Mouse (Mus musculus) brain, adult 2 months (tissue): ENCODE measurements around the gene Srarp.

Source experiments
- DNase-seq: peaks from one replicate; pipeline ENCODE4 v3.0.0; 2011; ENCODE audit warnings: low read depth, low spot score

Srarp gene

DNA sequence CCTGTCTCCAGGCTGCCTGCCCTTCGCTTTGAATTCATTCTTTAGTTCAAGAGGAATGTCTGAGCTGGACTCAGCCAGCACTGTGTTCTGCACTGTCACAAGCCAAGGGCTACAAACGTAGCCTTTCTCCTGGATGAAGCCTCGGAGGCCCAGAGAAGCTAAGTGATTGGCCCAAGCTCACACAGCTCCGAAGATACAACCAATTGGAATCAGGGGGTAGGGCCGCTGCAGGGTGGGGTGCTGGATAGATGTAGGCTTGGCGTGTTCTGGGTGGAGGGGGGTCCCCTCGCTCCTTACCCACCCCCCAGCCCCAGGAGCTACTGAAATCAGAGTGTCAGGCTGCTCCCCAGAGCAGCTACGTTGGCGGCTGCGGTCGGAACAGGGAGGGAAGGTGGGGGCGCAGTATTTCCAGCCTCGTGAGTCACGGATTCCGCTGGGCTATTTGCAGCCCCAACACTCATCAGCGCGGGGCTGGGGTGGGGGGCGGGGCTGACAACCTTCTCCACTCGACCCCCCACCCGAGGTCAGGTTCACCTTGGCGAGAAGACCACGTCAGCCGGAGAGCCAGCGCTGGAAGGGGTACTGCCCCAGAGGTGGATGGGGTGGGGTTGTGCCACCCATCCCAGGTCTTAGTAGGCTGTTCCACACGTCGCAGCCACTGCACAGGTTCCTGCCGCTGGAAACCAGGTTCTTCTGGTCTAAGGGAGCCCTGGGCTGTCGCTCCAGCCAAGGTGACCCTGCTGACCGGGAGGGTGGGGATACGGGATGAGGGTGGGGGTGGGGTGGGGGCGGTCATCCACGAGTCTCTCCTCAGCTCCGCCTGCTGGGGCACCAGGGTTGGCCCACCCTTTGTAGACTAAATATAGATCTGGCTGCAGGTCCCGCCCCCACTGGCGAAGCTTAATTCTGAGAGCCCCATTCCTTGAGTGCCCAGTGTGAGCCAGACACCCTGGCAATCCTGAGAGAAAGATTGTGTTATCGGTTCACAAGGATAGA lies 10.1 kb downstream of the Srarp start:
- peak; percentile 93 for DNase-seq

DNA sequence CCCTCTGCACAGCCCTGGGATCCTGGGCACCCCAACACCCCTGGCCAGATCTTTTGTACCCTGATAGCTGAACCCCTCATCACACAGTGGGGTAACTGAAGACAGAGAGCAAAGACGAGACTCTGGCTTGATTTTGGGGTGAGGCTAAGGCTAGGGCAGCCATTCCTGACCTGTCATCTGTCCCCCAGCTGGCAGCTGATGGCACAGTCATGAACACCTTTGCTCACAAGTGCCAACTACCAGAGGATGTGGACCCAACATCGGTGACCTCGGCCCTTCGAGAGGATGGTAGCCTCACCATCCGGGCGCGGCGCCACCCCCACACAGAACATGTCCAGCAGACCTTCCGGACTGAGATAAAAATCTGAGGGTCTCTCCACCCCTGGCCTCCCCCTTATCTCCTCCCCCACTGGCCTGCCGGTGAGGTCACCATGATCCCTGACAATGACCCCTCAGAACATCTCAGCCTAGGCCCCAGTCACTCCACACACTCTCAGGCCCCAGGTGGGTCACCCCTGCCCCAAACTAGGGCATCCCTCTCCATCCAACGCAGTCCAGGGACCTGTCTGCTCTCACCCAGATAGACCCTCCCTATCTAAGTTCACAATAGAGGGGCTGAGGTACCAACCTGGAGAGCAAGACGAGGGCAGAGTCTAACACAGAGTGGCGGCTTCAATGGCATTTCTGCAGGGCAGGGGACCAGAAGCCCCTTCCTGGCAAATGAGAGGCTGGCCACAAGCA lies 12.0 kb downstream of the Srarp start:
- DNase-seq = no peak

DNA sequence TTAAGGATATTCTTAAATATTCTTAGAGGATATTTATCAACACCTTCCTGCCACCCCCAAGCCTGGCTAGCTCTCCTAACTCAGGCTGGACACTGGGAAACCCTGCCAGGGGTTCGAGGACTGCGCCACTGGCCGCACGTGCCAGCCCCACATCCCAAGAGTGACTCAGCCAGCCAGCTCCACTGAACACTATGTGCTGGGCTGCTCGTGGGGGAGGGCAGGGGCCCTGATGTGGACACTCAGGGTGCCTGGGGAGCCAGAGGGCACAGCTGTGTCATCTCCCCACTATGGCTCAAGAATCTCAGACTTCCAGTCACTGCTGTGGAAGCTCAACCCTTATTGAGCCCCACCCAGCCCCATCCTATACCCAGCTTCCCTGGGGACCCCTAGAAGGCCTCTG lies 12.6 kb downstream of the Srarp start:
- DNase-seq = no peak

DNA sequence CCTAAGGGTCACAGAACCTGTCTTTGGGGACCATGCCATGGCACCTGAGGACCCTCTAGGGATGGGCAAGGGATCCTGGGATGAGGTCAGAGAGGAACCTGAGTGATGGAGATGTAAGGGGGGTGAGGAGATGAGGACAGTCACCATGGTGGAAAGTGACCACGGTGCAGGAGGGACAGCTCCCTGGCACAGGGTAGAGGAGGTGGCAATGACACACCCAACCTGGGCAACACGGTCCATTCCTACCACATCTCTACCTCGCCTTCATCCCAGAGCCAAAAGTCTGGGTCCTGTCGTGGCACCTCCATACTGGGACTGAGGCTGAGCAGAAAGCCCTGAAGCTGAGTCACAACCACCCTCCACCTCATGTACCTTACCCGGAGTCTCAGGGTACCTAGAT lies 13.1 kb downstream of the Srarp start:
- DNase-seq = no peak

DNA sequence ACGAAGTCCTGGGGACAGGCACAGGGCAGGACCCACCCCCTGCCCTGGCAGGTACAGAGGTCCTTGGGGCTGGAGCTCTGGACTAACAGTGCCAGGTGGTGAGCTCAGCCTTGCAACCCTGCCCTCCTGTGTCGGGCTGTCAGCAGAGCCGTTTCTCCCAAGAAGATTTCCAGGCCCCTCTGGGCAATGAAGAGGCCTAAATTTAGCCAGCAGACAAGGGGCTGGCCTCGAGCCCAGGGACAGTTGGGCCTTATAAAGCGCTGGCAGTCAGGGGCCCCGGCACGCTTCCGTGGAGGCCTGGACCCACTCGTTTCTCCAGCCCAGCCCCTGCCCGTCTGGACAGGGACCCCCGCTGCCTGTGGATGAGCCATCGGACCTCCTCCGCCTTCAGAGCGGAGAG lies 14.5 kb downstream of the Srarp start:
- no peak for DNase-seq

DNA sequence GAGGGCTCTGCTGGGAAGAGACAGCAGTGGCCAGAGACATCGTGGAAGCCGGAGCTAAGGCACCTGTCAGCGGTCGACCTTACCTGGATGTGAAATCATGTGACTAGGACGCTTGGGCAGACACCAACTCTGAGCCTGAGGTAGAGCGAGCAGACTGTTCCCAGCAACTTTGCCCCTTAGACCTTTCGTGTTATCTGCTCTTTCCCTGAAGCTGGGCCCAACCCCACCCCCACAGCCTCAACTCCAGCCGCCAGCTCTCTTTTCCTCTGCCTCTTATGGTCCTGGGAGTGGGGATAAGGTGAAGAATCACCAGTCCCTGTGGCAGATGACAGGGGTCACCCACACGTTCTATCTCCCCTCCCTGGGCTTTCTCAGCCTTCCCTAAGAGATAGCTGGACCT lies 15.0 kb downstream of the Srarp start:
- no peak for DNase-seq

DNA sequence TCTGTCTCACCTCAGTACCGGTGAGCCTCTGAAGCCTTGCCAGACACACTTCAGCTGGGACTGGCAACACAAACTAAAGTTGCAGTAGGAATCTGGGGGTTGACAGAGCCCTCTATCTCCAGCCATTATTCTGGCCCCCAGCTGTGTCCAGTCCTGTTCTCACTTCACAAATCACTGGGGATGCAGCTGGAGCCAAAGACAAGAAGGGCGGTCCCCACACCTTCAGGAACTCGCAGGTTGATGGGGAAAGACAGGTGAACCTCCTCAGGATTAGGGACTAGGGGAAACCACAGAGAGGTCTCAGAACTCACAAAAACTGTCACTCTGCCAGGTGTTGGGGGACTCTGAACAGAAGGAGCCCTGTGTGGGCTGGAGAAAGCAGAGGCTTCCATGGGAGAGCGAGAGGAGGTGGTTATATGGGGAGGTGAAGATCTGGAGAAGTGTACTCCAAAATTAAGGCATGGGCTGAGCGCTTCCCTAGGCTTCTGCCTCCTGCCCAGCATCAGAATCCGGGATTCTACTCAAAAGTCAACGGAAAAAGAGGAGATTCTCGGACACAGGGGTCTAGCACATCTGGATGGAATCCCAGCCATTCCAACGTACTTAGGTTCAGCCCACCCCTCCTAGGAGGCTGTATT lies 15.6 kb downstream of the Srarp start, which contains the start of gene Hspb7:
Gene Hspb7, plus strand, starts transcription at position 588 of the 638 bp plus-strand sequence.
- DNase-seq = no peak

DNA sequence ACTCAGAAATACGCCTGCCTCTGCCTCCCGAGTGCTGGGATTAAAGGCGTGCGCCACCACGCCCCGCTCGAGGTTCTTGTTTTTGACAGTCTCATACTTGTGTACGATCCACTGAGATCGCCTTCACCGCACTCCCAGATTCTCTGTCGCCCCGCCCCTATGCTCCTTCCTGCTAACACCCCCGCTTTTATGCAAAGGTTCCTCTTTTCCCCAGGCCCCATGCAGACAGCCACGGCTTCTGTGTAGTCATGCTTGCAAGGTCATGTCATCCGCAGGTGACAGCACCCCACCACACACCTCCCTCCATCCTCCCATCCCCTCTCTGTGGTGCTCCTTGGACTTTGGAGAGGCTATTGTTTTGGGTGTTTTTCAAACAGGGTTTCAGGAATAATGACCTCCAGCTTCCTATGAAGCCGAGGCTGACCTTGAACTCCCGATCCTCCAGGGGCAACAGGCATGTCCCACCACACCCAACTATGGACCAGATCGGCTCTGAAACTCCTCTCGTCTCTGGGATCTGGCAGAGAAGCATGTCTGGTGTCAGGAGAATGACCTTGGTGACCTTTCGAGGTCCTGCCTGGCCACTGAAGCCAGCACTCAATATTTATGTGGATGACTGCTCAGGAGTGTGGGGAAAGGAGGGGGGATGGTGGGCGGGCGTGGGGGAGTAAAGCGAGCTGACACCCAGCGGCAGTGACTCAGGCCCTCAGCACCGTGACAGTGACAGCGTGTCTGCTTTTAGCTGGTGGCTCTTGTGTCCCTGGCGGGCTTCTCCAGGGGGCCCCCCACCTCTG lies 16.3 kb downstream of the Srarp start:
- peak; percentile 68 for DNase-seq

DNA sequence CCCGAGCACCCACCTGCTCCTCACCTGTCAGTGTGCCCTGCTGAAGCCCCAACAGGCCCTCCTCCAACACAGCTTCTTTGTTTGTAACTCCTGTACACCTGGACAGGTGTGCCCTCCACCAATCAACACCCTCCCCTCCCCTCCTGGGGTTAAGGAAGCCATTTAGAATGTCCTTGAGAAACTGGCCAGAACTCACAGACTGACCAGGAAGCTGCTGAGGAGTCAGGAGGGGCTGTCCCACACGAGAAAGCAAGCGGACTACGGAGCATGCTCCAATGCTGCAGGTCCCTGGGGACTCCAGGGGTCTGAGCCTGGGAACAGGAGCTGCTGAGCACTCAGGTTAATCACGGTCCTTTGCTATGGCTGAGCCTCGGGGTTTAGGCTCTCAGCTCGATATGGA lies 20.0 kb downstream of the Srarp start, which contains the start of gene Clcnkb:
Gene Clcnkb, minus strand, starts transcription at position 91 of the 400 bp plus-strand sequence.
- DNase-seq = no peak

DNA sequence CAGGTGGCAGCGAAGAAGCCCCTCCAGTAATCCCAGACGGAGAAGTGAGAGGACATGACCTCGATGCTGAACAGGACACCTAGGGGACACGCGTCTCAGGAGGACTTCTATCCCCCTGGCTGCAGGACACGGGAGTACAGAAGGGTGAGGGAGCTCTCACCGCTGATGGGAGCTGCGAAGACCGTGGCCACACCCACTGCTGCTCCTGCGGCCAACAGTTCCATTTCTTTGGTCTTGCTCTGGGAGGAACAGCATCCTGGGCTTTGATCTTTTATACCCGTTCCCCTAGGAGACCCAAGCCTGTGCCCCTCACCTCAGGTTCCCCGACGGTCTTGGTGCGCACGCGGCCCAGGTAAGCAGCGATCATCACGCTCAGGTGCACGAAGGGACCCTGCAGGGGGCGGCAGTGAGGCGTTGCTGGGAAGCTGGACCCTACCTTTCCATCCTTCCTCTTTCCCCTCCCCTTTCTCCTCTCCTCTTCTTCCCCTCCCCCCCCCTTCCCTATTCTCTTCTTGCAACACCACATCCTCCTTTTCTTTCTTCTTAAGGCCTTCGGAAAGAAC lies 24.4 kb downstream of the Srarp start:
- no peak for DNase-seq

DNA sequence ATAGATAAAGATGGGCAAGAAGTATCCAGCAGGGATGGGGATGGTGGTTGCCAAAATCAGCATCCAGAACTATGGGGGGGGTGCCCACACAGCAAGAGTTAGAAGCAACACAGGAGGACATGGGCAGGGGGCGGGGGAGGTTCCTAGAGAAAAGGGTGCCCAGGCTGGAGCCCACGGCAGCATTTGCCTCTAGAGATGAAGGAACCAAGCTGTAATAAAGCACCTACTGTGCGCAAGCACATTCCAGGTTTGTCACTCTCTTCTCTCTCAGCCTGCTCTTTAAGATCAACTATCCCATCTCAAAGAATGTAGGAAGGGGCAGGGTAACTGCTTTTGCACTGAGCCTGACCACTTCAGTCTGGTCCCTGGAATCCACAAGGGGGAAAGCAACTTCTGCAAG lies 27.3 kb downstream of the Srarp start:
- no peak for DNase-seq

DNA sequence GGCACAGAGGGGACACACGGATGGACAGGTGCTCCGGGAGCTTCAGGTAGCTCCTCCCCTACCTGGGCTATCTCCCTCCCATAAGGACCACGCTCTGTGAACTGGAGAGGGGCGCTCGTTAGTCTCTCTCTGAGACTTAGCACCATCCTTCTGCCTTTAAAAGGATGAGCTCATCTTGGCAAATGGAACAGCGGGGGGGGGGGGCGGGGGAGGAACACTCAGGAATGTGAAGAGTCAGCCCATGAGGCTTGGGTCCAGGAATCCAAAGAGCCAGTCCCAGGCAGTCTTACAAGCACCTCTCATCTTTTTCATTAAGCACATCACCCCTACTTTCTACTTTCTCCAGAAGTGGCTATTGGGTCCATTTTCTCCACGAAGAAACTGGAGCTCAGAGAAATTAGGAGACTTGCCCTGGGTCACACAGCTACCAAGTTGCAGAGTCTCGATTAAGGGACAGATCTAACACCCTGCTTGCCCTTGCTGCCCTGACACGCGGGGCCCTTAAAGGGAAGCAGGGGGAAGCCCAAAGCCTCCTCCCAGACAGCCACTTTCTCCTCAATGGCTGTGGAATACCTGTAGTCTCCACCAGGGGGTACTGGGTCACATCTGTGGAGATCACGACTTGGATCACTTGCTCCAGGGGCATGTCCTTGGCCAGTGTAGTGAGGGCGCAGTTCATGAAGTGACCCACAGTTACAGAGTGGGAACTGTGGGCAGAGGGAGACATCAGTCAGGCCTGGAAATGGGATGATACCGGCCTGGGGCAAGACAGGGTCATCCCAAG lies 29.2 kb downstream of the Srarp start:
- DNase-seq = peak; percentile 31

DNA sequence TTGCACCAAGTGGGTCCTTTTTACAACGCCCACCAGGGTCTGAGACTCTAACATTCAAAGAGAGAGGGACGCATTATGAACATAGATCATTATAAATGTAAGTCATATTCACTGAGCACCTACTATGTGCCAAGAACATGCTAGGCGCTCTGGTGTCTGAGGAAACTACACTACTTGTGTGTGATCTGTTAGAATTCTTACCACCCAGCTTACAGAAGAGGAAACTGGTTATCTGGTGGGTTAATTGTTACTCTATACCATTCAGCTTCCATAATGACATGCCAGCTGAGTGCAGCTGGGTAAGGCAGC lies 30.6 kb downstream of the Srarp start:
- no peak for DNase-seq

DNA sequence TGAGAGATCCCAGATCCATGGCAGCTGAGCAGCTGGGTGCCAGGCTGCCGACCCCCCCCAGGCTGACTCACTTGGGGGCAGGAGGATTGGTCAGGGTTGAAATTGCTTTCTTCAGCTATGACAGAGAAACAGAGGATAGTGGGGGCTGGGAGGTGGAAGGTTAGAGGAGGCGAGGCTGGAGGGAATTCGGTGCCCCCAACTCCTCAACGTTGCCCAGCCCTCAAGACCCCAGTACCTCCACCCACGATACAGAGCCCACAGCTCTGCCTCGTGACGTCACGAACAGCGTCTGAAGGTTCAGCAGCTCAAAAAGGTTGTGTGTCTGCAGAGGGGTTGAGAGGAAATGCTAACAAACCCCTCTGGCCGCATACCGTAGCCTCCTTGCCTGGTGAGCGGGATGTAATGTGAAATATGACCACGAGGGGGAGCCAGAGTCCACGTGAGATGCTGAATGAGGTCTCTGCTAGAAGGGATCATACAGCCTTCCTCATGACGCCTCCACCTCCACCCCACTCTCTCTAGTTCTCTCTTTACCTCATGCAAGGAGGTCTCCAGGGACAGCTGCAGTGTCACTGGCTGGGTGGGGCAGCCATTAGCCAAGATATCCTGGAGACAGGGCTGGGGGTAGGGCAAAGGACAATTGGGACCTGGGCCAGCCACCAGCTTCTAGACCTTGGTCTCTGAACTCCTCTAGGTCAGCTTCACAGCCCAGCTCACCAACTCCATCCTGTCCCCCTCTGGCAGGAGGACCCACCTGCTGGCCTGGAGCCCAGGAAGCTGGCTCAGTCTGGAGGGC lies 31.2 kb downstream of the Srarp start:
- DNase-seq = peak; percentile 87

DNA sequence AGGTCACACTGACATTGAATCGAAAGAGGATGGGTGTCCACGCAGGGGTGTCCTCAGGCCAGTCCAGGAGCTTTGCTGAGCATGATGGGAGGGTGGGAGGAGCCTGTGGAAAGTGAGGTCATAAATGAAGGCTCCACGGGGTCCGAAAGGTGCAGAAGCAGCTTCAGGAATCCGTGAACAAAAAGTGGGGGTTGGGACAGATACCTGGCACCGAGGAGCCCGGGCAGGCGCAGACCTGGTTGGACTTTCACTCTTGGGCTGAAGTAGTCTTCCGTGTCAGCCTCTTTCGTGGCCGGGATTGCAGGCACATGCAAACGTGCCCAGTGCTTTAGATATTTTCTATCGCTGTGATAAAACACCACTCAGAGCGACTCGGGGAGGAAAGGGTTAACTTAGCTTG lies 35.7 kb downstream of the Srarp start:
- no peak for DNase-seq

DNA sequence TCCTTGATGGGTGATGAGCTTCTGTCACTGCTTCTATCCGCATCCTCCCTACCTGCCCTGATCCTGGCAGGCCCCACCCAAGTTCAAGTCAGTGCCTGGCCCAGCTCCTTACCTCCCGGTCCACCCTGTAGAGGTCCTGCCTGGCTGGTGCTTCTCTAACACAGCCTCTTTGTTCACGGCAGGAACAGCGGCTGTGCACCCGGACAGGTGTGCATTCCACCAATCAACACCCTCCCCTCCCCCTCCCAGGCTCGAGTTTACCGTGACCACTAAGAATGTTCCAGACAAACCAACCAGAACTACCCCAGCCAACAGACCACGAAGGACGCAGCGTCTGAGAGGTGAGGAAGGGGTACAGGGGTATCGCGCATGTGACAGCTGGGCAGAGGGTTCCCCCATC lies 37.4 kb downstream of the Srarp start, which contains the start of gene Clcnka:
Gene Clcnka, minus strand, starts transcription at position 180 of the 400 bp plus-strand sequence.
- DNase-seq = no peak

DNA sequence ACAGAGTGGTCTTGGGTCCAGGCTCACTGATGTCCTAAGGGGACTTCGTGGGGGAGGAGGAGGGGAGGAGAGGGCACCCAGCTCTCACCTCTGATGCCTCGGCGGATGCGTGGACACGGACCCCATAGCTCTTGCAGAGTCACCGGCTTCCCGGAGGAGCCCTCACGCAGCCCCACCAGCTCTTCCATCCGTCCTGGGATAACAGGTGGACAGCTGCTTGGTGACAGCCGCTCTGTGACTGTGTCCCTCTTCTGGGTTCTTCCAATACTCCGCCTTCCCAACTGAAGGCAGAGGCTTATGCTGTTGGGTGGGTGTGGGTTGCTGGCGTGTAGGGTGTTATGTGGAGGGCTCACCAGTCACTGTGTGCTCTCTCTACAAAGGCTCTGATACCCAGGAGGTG lies 38.0 kb downstream of the Srarp start:
- DNase-seq = peak; percentile 19

DNA sequence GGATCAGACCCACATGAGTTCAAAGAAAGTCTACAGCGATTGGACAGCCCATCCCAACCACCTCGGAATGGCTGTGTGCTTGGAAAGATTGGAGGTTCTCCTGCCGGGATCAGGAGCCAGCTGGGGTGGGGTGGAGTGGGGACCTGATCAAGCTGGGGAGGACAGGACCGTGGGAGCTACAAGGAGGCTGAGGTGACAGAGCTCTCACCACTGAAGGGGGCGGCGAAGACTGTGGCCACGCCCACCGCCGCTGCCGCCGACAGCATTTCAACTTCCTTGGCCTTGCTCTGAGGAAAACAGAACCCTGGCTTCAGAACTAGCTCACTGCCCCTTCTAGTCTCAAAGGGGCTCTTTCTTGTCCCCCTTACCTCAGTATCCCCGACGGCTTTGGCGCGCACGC lies 41.2 kb downstream of the Srarp start:
- no peak for DNase-seq

DNA sequence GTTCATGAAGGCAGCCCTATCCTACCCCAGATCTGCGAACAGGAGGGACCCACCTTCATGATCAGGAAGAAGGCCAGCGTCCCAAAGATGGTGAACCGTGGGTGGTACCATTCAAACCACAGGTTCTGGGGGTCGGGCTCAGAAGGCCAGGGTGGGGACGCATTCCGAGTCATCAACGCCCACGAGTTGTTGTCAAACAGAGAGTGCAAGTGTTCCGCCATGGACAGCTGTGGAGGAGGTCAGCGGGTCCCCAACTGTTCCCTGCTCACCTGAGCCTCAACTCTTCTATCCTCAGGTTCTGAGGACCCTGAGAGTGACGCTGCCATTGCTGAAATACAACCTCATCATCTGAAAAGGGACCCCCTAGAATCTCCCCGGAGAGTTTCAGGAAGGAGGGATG lies 44.6 kb downstream of the Srarp start:
- DNase-seq = no peak
